8 mouse cellular contexts compared by ENCODE assay signal in the genomic region with DNA sequence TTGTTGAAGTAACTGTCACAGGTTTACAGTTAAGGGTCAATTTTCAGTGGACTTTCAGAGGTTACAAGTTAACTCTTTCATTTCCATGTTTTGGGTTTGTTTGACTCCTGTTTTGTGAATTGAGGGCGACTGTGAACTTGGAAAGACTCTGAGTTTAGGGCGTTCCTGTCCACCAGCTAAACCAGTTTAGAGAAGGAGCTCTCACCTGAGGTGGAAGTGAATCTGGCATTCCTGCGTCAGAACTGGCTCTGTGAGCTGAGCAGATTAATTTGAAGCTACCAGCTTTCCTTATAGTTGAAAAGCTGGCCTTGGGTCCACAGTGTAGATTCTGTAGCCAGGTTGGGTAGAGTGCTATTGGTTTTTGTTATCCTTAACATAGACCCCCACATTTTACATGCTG. TPM values are rescaled to one million over a fixed set of nuclear protein-coding genes. Genes with fewer than 3 reads are reported as not detected.
DNase-seq lines count a peak whose midpoint lies in the region; ATAC-seq and TF ChIP-seq lines count a peak whose summit lies in the region.

No protein-coding gene starts in this region.

- DNase-seq in limb, embryonic 10.5 days (ENCODE audit: low spot score), result no peak
- DNase-seq in forebrain, embryonic 11.5 days (ENCODE audit: low spot score), result no peak
- DNase-seq in gastrocnemius, postnatal 25 days, result no peak
- DNase-seq in spleen, postnatal 14 days (ENCODE audit: low spot score in 2 of 2), result no peak
- DNase-seq in adrenal gland, postnatal 4 days (ENCODE audit: low spot score in 2 of 2), result no peak

- H3K27ac ChIP-seq in limb, embryonic 12.5 days, result no peak overlapping the region
- H3K27ac ChIP-seq in limb, embryonic 10.5 days, result no peak overlapping the region
- no peak overlapping the region for H3K27ac ChIP-seq in forebrain, embryonic 11.5 days (ENCODE audit: low read depth, low read length)
- peak overlapping the region; percentile 99 for H3K27ac ChIP-seq in liver, embryonic 12.5 days

- H3K4me1 ChIP-seq in limb, embryonic 12.5 days (replicated peaks), result peaks cover 49% of the 10 kb centered on the region
- H3K4me1 ChIP-seq in limb, embryonic 10.5 days, result peaks cover 56% of the 10 kb centered on the region
- H3K4me1 ChIP-seq in forebrain, embryonic 11.5 days (replicated peaks; ENCODE audit: control insufficient read depth, insufficient read depth, low read length), result peaks cover 10% of the 10 kb centered on the region
- H3K4me1 ChIP-seq in liver, embryonic 12.5 days, result peaks cover 83% of the 10 kb centered on the region

- no peak overlapping the region for H3K9ac ChIP-seq in limb, embryonic 12.5 days (replicated peaks)
- H3K9ac ChIP-seq in forebrain, embryonic 11.5 days (ENCODE audit: low read length), result no peak overlapping the region
- H3K9ac ChIP-seq in liver, embryonic 12.5 days, result peak overlapping the region; percentile 97

- H3K79me2 ChIP-seq in myocyte (ENCODE audit: control insufficient read depth, insufficient read depth), result peaks cover 71% of the 10 kb centered on the region

- H3K36me3 ChIP-seq in limb, embryonic 12.5 days, result peaks cover 2% of the 10 kb centered on the region
- peaks cover 26% of the 10 kb centered on the region for H3K36me3 ChIP-seq in limb, embryonic 10.5 days
- H3K36me3 ChIP-seq in forebrain, embryonic 11.5 days (ENCODE audit: control insufficient read depth, insufficient read depth, low read length), result no peaks in the 10 kb centered on the region
- peaks cover 12% of the 10 kb centered on the region; the same call in 1 of the 2 replicates for H3K36me3 ChIP-seq in liver, embryonic 12.5 days
- H3K36me3 ChIP-seq in myocyte (ENCODE audit: control insufficient read depth, insufficient read depth), result no peaks in the 10 kb centered on the region

- ATAC-seq in limb, embryonic 12.5 days (ENCODE audit: insufficient number of reproducible peaks, insufficient read depth, low FRiP score, low TSS enrichment, low read depth), result no peak
- no peak for ATAC-seq in forebrain, embryonic 11.5 days (replicated peaks; ENCODE audit: low FRiP score)
- ATAC-seq in liver, embryonic 12.5 days, result no peak

- no peak for TF ChIP-seq POLR2A in myocyte (IDR thresholded peaks at IDR 0.05; ENCODE audit: insufficient read length, low read depth)

- peaks cover 5% of the 10 kb centered on the region; the same call in 1 of the 2 replicates for H3K27me3 ChIP-seq in limb, embryonic 12.5 days
- 0 out of 2 replicates have a peak, but pooled peaks cover 3% of the 10 kb centered on the region for H3K27me3 ChIP-seq in limb, embryonic 10.5 days (ENCODE audit: low read depth, poor library complexity, severe bottlenecking)
- no peaks in the 10 kb centered on the region for H3K27me3 ChIP-seq in forebrain, embryonic 11.5 days (ENCODE audit: control insufficient read depth, insufficient read depth, low read length)
- 0 out of 2 replicates have a peak, but pooled peaks cover 2% of the 10 kb centered on the region for H3K27me3 ChIP-seq in liver, embryonic 12.5 days (replicated peaks)
- no peaks in the 10 kb centered on the region for H3K27me3 ChIP-seq in myocyte (ENCODE audit: control insufficient read depth, insufficient read depth, insufficient read length)

- 76% methylated on average over 3 of the region's 3 CpGs for WGBS in limb, embryonic 12.5 days
- WGBS in limb, embryonic 10.5 days, result 73% methylated on average over 3 of the region's 3 CpGs
- 79% methylated on average over 3 of the region's 3 CpGs for WGBS in forebrain, embryonic 11.5 days
- WGBS in liver, embryonic 12.5 days (ENCODE audit: insufficient replicate concordance), result 64% methylated on average over 3 of the region's 3 CpGs

- H3K4me3 ChIP-seq in limb, embryonic 12.5 days (replicated peaks), result 0 out of 2 replicates have a peak overlapping the region, but pooled peaks have one; percentile 81
- H3K4me3 ChIP-seq in limb, embryonic 10.5 days, result no peak overlapping the region
- no peak overlapping the region for H3K4me3 ChIP-seq in forebrain, embryonic 11.5 days (ENCODE audit: low read depth, low read length)
- peak overlapping the region; percentile 88 for H3K4me3 ChIP-seq in liver, embryonic 12.5 days
- no peak overlapping the region for H3K4me3 ChIP-seq in myocyte

- H3ac ChIP-seq in myocyte (ENCODE audit: control insufficient read depth, insufficient read length), result no peak overlapping the region

- H3K9me3 ChIP-seq in limb, embryonic 12.5 days, result no peaks in the 10 kb centered on the region
- H3K9me3 ChIP-seq in limb, embryonic 10.5 days (replicated peaks), result no peaks in the 10 kb centered on the region
- H3K9me3 ChIP-seq in forebrain, embryonic 11.5 days (ENCODE audit: control insufficient read depth, low read length), result no peaks in the 10 kb centered on the region
- no peaks in the 10 kb centered on the region for H3K9me3 ChIP-seq in liver, embryonic 12.5 days (replicated peaks)

- peak overlapping the region; percentile 80 for H3K4me2 ChIP-seq in limb, embryonic 12.5 days
- H3K4me2 ChIP-seq in forebrain, embryonic 11.5 days (ENCODE audit: low read depth, low read length, severe bottlenecking), result peak overlapping the region; percentile 76; the same call in 1 of the 2 replicates
- H3K4me2 ChIP-seq in liver, embryonic 12.5 days, result peak overlapping the region; percentile 91
- H3K4me2 ChIP-seq in myocyte (ENCODE audit: low read depth), result peak overlapping the region; percentile 25

TF ChIP-seq in myocyte, 11 proteins besides CTCF, POLR2A, EP300 and RAD21:
- no peak for TF ChIP-seq TCF12 (IDR thresholded peaks at IDR 0.05; ENCODE audit: insufficient read depth, poor library complexity, severe bottlenecking)
- no peak for TF ChIP-seq SRF (IDR thresholded peaks at IDR 0.05; ENCODE audit: control insufficient read depth, insufficient read length, low read depth)
- no peak for TF ChIP-seq REST (IDR thresholded peaks at IDR 0.05; ENCODE audit: insufficient read depth, insufficient read length)
- no peak for TF ChIP-seq MAX (IDR thresholded peaks at IDR 0.05; ENCODE audit: low read depth)
- TF ChIP-seq E2F4 (IDR thresholded peaks at IDR 0.05; ENCODE audit: insufficient read depth), result no peak
- no peak for TF ChIP-seq MYOG (IDR thresholded peaks at IDR 0.05; ENCODE audit: control insufficient read depth in 1 of 3, insufficient read depth in 1 of 3, insufficient read length in 2 of 3, low read depth in 2 of 3)
- no peak for TF ChIP-seq POLR2AphosphoS2 (IDR thresholded peaks at IDR 0.05; ENCODE audit: insufficient read length, low read depth)
- no peak for TF ChIP-seq USF1 (IDR thresholded peaks at IDR 0.05; ENCODE audit: low read depth)
- TF ChIP-seq TCF3 (IDR thresholded peaks at IDR 0.05; ENCODE audit: insufficient read length, low read depth), result no peak
- TF ChIP-seq MYOD1 (IDR thresholded peaks at IDR 0.05; ENCODE audit: control insufficient read depth in 1 of 3, insufficient read length in 2 of 3, low read depth in 2 of 3), result no peak
- no peak for TF ChIP-seq CEBPB (IDR thresholded peaks at IDR 0.05; ENCODE audit: insufficient read depth, poor library complexity, severe bottlenecking)
TF ChIP-seq in myocyte: peak in this region for 0.

RNA-seq across cellular contexts. Expression of a gene that starts 2.5 kb away (rescaled TPM):
- polyA plus RNA-seq in limb, embryonic 12.5 days (2016; fragmentation: Nextera tagmentation; extraction: Ambion mirVana), result not detected in 2 replicates
- 2.3 and 2.5 TPM in 2 replicates for polyA plus RNA-seq in limb, embryonic 10.5 days (2016; fragmentation: Nextera tagmentation; extraction: Ambion mirVana)
- polyA plus RNA-seq in forebrain, embryonic 11.5 days (2014; fragmentation: Nextera tagmentation; extraction: Ambion mirVana), result not detected in 2 replicates
- polyA plus RNA-seq in liver, embryonic 12.5 days (2016; fragmentation: Nextera tagmentation; extraction: Ambion mirVana), result not detected in 2 replicates
- 15.3 TPM for polyA plus RNA-seq in myocyte (2012; fragmentation: generic; extraction: Trizol)
- 1 to 10 TPM in 1 of 2 experiments, not detected in 1; 6.7 TPM for total RNA-seq in gastrocnemius, postnatal 25 days (2021)
- total RNA-seq in adrenal gland, postnatal 4 days (2021), result 1 to 10 TPM in 1 of 2 experiments, not detected in 1; 8.8 TPM

RNA-seq across cellular contexts. Expression of a gene that starts 3.0 kb away (rescaled TPM):
- polyA plus RNA-seq in limb, embryonic 12.5 days (2016; fragmentation: Nextera tagmentation; extraction: Ambion mirVana), result 153 and 168 TPM in 2 replicates
- 226 and 235 TPM in 2 replicates for polyA plus RNA-seq in limb, embryonic 10.5 days (2016; fragmentation: Nextera tagmentation; extraction: Ambion mirVana)
- 209 and 210 TPM in 2 replicates for polyA plus RNA-seq in forebrain, embryonic 11.5 days (2014; fragmentation: Nextera tagmentation; extraction: Ambion mirVana)
- polyA plus RNA-seq in liver, embryonic 12.5 days (2016; fragmentation: Nextera tagmentation; extraction: Ambion mirVana), result 124 and 136 TPM in 2 replicates
- 59.3 TPM for polyA plus RNA-seq in myocyte (2012; fragmentation: generic; extraction: Trizol)
- total RNA-seq in gastrocnemius, postnatal 25 days (2021), result 10 to 100 TPM; 42.2 to 50.1 TPM
- 100 to 1,000 TPM; 108 to 127 TPM for total RNA-seq in adrenal gland, postnatal 4 days (2021)

RNA-seq across cellular contexts. Expression of a gene that starts 51.1 kb away (rescaled TPM):
- 8.4 and 8.7 TPM in 2 replicates for polyA plus RNA-seq in limb, embryonic 12.5 days (2016; fragmentation: Nextera tagmentation; extraction: Ambion mirVana)
- polyA plus RNA-seq in limb, embryonic 10.5 days (2016; fragmentation: Nextera tagmentation; extraction: Ambion mirVana), result 7.2 and 7.9 TPM in 2 replicates
- polyA plus RNA-seq in forebrain, embryonic 11.5 days (2014; fragmentation: Nextera tagmentation; extraction: Ambion mirVana), result 7.3 and 9.9 TPM in 2 replicates
- 7.0 and 7.7 TPM in 2 replicates for polyA plus RNA-seq in liver, embryonic 12.5 days (2016; fragmentation: Nextera tagmentation; extraction: Ambion mirVana)
- polyA plus RNA-seq in myocyte (2012; fragmentation: generic; extraction: Trizol), result 4.0 TPM
- 1 to 10 TPM; 1.3 to 1.4 TPM for total RNA-seq in gastrocnemius, postnatal 25 days (2021)
- total RNA-seq in adrenal gland, postnatal 4 days (2021), result 10 to 100 TPM; 15.7 to 18.8 TPM

Comparison
In these comparisons a context has a peak if more than half of its experiments do, and no peak if none do; other contexts are left out.
1. H3K4me3 ChIP-seq: peak in limb, embryonic 12.5 days (single experiment) and liver, embryonic 12.5 days (single experiment); none in limb, embryonic 10.5 days (single experiment), forebrain, embryonic 11.5 days (single experiment) and myocyte (single experiment).
2. H3K4me2 ChIP-seq: peak in every context shown above with its lines; median percentile 91 in liver, embryonic 12.5 days; 80 in limb, embryonic 12.5 days; 76 in forebrain, embryonic 11.5 days; 25 in myocyte.